Mouse (Mus musculus): ENCODE measurements around the gene Zfp1.
A peak's percentile ranks its signal among the peaks of the same experiment; 100 is the strongest.

- TF ChIP-seq POLR2A (IDR thresholded peaks at IDR 0.05; ENCODE audit: low read depth, low read length) (no peak), CTCF (conservative IDR thresholded peaks at IDR 0.05; ENCODE audit: insufficient read depth, insufficient read length, low read depth, low read length) (peak; percentile 88)
These were observed 69.4 kb downstream of the Zfp1 start for GRCm38 (mm10) chr8:111712588-111712987.

Measured in kidney, adult 2 months (tissue).